8 mouse cellular contexts compared by ENCODE assay signal in genomic region chr9:115215830-115216701, GRCm38 (mm10).
DNase-seq lines count a peak whose midpoint lies in the region; ATAC-seq lines count a peak whose summit lies in the region.

No protein-coding gene starts in this region.

- no peak overlapping the region for H3K27ac ChIP-seq in forebrain, embryonic 11.5 days (ENCODE audit: low read depth, low read length)
- H3K27ac ChIP-seq in forebrain, embryonic 15.5 days (replicated peaks): no peak overlapping the region

- peak overlapping the region; percentile 9; the same call in 1 of the 2 replicates for H3K4me2 ChIP-seq in forebrain, embryonic 11.5 days (ENCODE audit: low read depth, low read length, severe bottlenecking)
- no peak overlapping the region for H3K4me2 ChIP-seq in forebrain, embryonic 15.5 days (replicated peaks)

- no peak overlapping the region for H3K9ac ChIP-seq in forebrain, embryonic 11.5 days (ENCODE audit: low read length)
- no peak overlapping the region for H3K9ac ChIP-seq in forebrain, embryonic 15.5 days (replicated peaks)

- DNase-seq in forebrain, embryonic 11.5 days (ENCODE audit: low spot score): peak; percentile 76
- DNase-seq in embryo, embryonic 11.5 days (ENCODE audit: low read depth, low spot score): peak; percentile 48
- DNase-seq in kidney, postnatal 14 days: peak; percentile 52
- DNase-seq in lung, postnatal 4 days: peak; percentile 57 to 74
- DNase-seq in layer of hippocampus, adult 9-10 months (ENCODE audit: low spot score): no peak
- DNase-seq in heart, adult 9 months (ENCODE audit: low spot score in 2 of 2): no peak
- no peak for DNase-seq in B cell, adult 2 months

- H3K9me3 ChIP-seq in forebrain, embryonic 11.5 days (ENCODE audit: control insufficient read depth, low read length): no peaks in the 10 kb centered on the region; the same call in 1 of the 2 replicates
- no peaks in the 10 kb centered on the region for H3K9me3 ChIP-seq in forebrain, embryonic 15.5 days

- H3K4me3 ChIP-seq in forebrain, embryonic 11.5 days (ENCODE audit: low read depth, low read length): no peak overlapping the region
- H3K4me3 ChIP-seq in forebrain, embryonic 15.5 days: no peak overlapping the region

- H3K4me1 ChIP-seq in forebrain, embryonic 11.5 days (replicated peaks; ENCODE audit: control insufficient read depth, insufficient read depth, low read length): 0 out of 2 replicates have a peak, but pooled peaks cover 4% of the 10 kb centered on the region
- H3K4me1 ChIP-seq in forebrain, embryonic 15.5 days: no peaks in the 10 kb centered on the region

- no peaks in the 10 kb centered on the region for H3K27me3 ChIP-seq in forebrain, embryonic 11.5 days (ENCODE audit: control insufficient read depth, insufficient read depth, low read length)
- H3K27me3 ChIP-seq in forebrain, embryonic 15.5 days: no peaks in the 10 kb centered on the region

- WGBS in forebrain, embryonic 11.5 days: 26% methylated on average over 21 of the region's 21 CpGs
- WGBS in forebrain, embryonic 15.5 days: 28% methylated on average over 21 of the region's 21 CpGs

- H3K36me3 ChIP-seq in forebrain, embryonic 11.5 days (ENCODE audit: control insufficient read depth, insufficient read depth, low read length): no peaks in the 10 kb centered on the region
- no peaks in the 10 kb centered on the region for H3K36me3 ChIP-seq in forebrain, embryonic 15.5 days

- peak; percentile 86 for ATAC-seq in forebrain, embryonic 11.5 days (replicated peaks; ENCODE audit: low FRiP score)
- ATAC-seq in forebrain, embryonic 15.5 days (replicated peaks): no peak

Comparison
In these comparisons a context has a peak if more than half of its experiments do, and no peak if none do; other contexts are left out.
1. DNase-seq: peak in forebrain, embryonic 11.5 days (single experiment), embryo, embryonic 11.5 days (single experiment), kidney, postnatal 14 days (single experiment) and lung, postnatal 4 days (2 of 2); none in layer of hippocampus, adult 9-10 months (single experiment), heart, adult 9 months (0 of 2) and B cell, adult 2 months (0 of 2).